Mouse (Mus musculus) limb, embryonic 14.5 days (tissue): ENCODE results near the gene Fgfr2. TPM values are rescaled to one million over a fixed set of nuclear protein-coding genes. Genes with fewer than 3 reads are reported as not detected.
A peak's percentile ranks its signal among the peaks of the same experiment; 100 is the strongest.

ENCODE experiments used
- ATAC-seq: fragments of 200-750 bp; cut with Nextera tagmentation; 2 replicates; pipeline ENCODE4 v1.8.0; 2017; ENCODE audit warnings: low read depth, moderate number of reproducible peaks, moderate TSS enrichment; ENCODE audit not compliant: low FRiP score
- DNase-seq: peaks from one replicate; pipeline ENCODE4 v3.0.0-alpha.2; 2015; ENCODE audit warnings: low spot score
- H3K27ac ChIP-seq: fragments of 300-500 bp; sonication (generic); replicated peaks from 2 replicates; pipeline ENCODE4 v1.5.1; 2014; ENCODE audit warnings: low read depth, mild to moderate bottlenecking, low read length, moderate library complexity, mixed read lengths
- H3K27me3 ChIP-seq: fragments of 300-500 bp; sonication (generic); 2 replicates; pipeline ENCODE4 v1.6.1; 2014; ENCODE audit warnings: low read length, mixed read lengths; ENCODE audit not compliant: control insufficient read depth, insufficient read depth
- H3K36me3 ChIP-seq: fragments of 300-500 bp; sonication (generic); 2 replicates; pipeline ENCODE4 v1.6.1; 2014; ENCODE audit warnings: mild to moderate bottlenecking, low read length, moderate library complexity, mixed read lengths; ENCODE audit not compliant: control insufficient read depth, insufficient read depth
- H3K4me1 ChIP-seq: fragments of 300-500 bp; sonication (generic); 2 replicates; pipeline ENCODE4 v1.6.1; 2014; ENCODE audit warnings: antibody characterized with exemption, low read length, mixed read lengths; ENCODE audit not compliant: control insufficient read depth, insufficient read depth
- H3K4me2 ChIP-seq: fragments of 300-500 bp; sonication (generic); replicated peaks from 2 replicates; pipeline ENCODE4 v1.6.1; 2014; ENCODE audit warnings: low read depth, mild to moderate bottlenecking, low read length, moderate library complexity; ENCODE audit not compliant: severe bottlenecking
- H3K4me3 ChIP-seq: fragments of 300-500 bp; sonication (generic); replicated peaks from 2 replicates; pipeline ENCODE4 v1.5.1; 2014; ENCODE audit warnings: low read length
- H3K9ac ChIP-seq: fragments of 300-500 bp; sonication (generic); 2 replicates; pipeline ENCODE4 v1.6.1; 2014; ENCODE audit warnings: mild to moderate bottlenecking, low read depth, low read length, moderate library complexity; ENCODE audit not compliant: severe bottlenecking
- H3K9me3 ChIP-seq: fragments of 300-500 bp; sonication (generic); 2 replicates; pipeline ENCODE4 v1.6.1; 2016; ENCODE audit warnings: low read length; ENCODE audit not compliant: control insufficient read depth
- POLR2A ChIP-seq: fragments of 200-500 bp; IDR thresholded peaks from 2 replicates; pipeline ENCODE4 v1.8.0; 2012; ENCODE audit warnings: inconsistent platforms, mild to moderate bottlenecking, moderate library complexity, borderline replicate concordance; ENCODE audit not compliant: insufficient read depth, insufficient read length; ENCODE audit errors: extremely low read depth
- WGBS: fragments of 180-500 bp; shearing (Covaris S2); extraction: QIAGEN DNeasy Blood & Tissue Kit; methylation state at CpG from one replicate; pipeline ENCODE4 v1.1.7; 2014; 5-methylcytosine and 5-hydroxymethylcytosine counted together
- polyA plus RNA-seq, 2 experiments: library from polyadenylated mRNA; depleted of rRNA in 1 of 2; stranded (reverse) in 1 of 2; unstranded in 1 of 2; fragments of >200 nt; fragmentation: Nextera tagmentation in 1 of 2; extraction: Ambion mirVana in 1 of 2; gene quantifications; 2 replicates each; pipeline versions ENCODE4 v1.2.1 to v1.2.3; 2012 to 2014

Gene Fgfr2
- polyA plus RNA-seq, 2 experiments, result 131 to 133 TPM

DNA sequence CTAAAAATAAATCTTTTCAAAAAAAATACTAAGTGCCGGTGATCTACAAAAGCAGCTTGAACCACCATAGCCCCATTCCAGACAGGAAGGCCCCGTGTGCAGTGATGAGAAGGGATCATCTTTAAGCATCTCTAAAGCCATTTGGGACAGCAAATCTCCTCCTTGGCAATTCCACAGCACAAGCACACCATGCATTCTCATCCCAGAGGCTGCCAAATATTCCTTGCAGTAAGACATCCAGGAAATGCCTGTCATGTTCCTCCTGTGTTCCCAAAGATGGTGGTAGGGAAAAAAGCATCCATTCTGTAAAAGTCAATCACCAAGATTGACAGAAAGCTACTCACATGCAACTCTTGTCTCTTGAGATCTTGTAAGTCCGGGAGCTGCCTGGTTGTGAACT, 853.5 kb downstream of the Fgfr2 start:
- Histone ChIP-seq H3K4me3 (no peak overlapping the region), H3K27ac (no peak overlapping the region), H3K36me3 (peaks cover 32% of the 10 kb centered on the region), H3K4me2 (no peak overlapping the region), H3K9ac (no peak overlapping the region), H3K9me3 (no peaks in the 10 kb centered on the region), H3K27me3 (no peaks in the 10 kb centered on the region), H3K4me1 (no peaks in the 10 kb centered on the region)
- 88% methylated on average over 3 of the region's 3 CpGs for WGBS
- DNase-seq (no peak), ATAC-seq (no peak)
- no peak for TF ChIP-seq POLR2A

DNA sequence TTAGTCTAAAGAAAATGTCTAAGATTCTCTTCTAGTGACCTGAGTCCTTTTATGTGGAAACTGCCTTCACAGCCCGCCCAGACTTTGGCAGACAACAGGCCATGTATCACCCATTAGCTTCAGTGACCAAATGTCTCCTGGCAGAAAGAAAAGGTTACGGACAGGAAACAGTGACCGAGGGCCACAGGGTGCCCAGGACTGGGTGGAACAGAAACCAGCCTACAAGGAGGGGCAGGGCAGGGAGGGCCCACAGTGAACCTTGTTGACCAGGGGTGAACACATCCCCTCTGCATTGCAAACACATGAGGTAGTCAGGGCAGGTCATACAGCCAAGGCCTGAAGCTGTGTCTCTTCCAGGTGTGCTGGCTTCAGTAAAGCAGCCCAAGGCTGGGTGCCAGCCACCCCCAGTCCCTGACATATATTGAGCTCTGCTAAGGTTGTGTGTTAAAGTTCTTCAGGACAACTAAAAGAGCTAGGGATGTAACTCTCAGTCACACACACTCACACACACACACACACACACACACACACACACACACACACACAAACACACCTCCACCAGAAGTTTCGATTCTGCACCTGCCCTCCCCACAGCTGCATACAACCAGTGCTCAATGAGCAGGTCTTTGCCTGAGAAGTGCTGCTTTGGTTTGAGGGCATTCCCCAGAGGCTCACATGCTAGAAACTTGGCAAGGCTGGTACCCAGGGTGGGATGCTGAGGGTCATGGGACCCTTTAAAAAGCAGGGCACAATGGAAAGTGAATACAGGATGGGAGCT, 855.2 kb downstream of the Fgfr2 start:
- Histone ChIP-seq H3K4me3 (no peak overlapping the region), H3K9ac (no peak overlapping the region), H3K9me3 (no peaks in the 10 kb centered on the region), H3K27me3 (no peaks in the 10 kb centered on the region), H3K36me3 (peaks cover 32% of the 10 kb centered on the region), H3K4me1 (no peaks in the 10 kb centered on the region), H3K27ac (no peak overlapping the region), H3K4me2 (no peak overlapping the region)
- ATAC-seq, result no peak
- whole genome bisulfite sequencing, result 75% methylated on average over 4 of the region's 4 CpGs
- no peak for DNase-seq
- TF ChIP-seq POLR2A, result no peak

DNA sequence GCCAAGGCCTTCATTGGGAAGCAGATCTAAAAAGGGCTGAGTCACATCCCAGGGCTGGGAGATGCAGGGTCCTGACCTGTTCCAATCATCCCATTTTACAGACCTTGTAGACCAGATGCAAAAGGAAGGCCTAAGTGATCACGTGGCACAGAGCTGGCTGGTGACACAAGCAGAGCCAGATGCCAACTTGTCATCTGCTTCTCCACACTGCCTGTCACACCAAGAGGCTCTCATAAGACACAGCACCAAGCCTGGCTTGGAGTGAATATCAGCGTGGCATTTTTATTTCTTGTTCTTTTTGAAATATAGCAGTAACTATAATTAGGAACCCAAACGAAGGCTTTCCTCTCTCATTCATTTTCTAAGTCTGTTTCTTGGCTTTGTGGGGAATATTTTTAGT, 858.4 kb downstream of the Fgfr2 start:
- Histone ChIP-seq H3K9me3 (no peaks in the 10 kb centered on the region), H3K27ac (no peak overlapping the region), H3K4me1 (no peaks in the 10 kb centered on the region), H3K27me3 (no peaks in the 10 kb centered on the region), H3K4me2 (no peak overlapping the region), H3K4me3 (no peak overlapping the region), H3K9ac (no peak overlapping the region), H3K36me3 (peaks cover 38% of the 10 kb centered on the region)
- TF ChIP-seq POLR2A, result no peak
- ATAC-seq (no peak), DNase-seq (no peak)
- WGBS, result 68% methylated on average over 3 of the region's 3 CpGs

DNA sequence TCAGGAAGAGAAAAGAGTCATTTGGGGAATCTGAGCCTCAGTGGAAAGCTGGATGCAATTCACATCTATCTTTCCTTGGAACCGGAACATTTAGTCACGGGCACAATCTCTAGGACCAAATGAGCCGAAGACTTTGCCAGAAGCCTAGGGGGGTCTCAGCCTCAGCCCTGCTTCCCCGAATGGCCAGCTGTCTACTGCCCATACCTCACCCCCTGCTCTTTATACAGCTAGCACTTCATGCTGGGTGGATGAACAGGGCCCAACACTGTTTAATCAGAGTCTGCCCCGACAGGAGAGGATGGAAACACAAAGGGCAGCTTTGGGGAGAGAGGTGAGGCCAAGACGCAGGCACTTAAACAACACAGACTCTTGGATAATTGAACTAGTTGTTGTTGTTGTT, 860.0 kb downstream of the Fgfr2 start:
- Histone ChIP-seq H3K4me3 (no peak overlapping the region), H3K4me1 (no peaks in the 10 kb centered on the region), H3K36me3 (peaks cover 32% of the 10 kb centered on the region), H3K27me3 (no peaks in the 10 kb centered on the region), H3K27ac (no peak overlapping the region), H3K9me3 (no peaks in the 10 kb centered on the region), H3K9ac (no peak overlapping the region), H3K4me2 (no peak overlapping the region)
- TF ChIP-seq POLR2A, result no peak
- 67% methylated on average over 6 of the region's 6 CpGs for WGBS
- DNase-seq (no peak), ATAC-seq (no peak)

DNA sequence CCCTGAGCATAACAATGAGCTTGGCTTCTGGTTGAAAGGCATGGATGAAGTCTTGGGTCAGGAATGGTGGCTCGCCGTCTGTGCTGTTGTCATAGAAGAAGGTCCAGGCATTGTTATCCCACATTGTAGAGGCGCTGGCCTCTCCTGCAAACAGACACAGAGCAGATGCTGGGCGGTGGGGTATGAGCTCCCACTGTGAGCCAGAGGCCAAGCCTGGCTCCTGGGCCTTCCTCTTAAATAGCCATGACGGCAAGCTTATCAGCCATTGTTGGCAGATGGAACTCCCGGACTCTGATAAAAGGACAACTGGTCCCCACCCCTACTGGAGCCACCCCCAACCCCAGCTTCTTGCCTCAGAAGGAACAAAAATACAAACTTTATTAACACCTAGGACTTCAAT, 860.5 kb downstream of the Fgfr2 start:
- Histone ChIP-seq H3K4me1 (no peaks in the 10 kb centered on the region), H3K36me3 (peaks cover 30% of the 10 kb centered on the region)
- DNase-seq, result no peak

More for the DNA sequence above, 860.5 kb downstream of the Fgfr2 start:
- no peaks in the 10 kb centered on the region for H3K27me3 ChIP-seq
- ATAC-seq, result peak; percentile 64; the same call in 1 of the 2 replicates
- H3K9me3 ChIP-seq, result no peaks in the 10 kb centered on the region
- WGBS, result 75% methylated on average over 6 of the region's 6 CpGs
- no peak overlapping the region for H3K27ac ChIP-seq
- H3K4me2 ChIP-seq, result no peak overlapping the region
- no peak for TF ChIP-seq POLR2A
- H3K9ac ChIP-seq, result no peak overlapping the region
- no peak overlapping the region for H3K4me3 ChIP-seq
